Mouse (Mus musculus): Measurements from ENCODE around the gene Fabp1.

Fabp1 gene

GRCm38 (mm10) chr6:71197636-71198535 is 1.7 kb upstream of the Fabp1 start:
- CTCF ChIA-PET: interaction anchor here in 2 of 4 experiments (0.6 to 1.2 kb wide), 2 partner anchors 38 to 1039 kb away, joined by 3 to 8 read pairs; no protein-coding TSS in a partner anchor
- POLR2A ChIA-PET: interaction anchor here in 3 of 4 experiments (0.6 to 2.0 kb wide), 12 partner anchors 13 to 624 kb away, joined by 3 to 10 read pairs (median 3); partner anchors contain the start of genes Krcc1 (in 3 of the 3) and Chmp3 (in 1 of the 3)

GRCm38 (mm10) chr6:71201925-71202324 is 2.3 kb downstream of the Fabp1 start:
- ChIA-PET POLR2A (interaction anchor here in 2 of 4 experiments (0.5 to 1.0 kb wide), 3 partner anchors 26 to 1000 kb away, joined by 3 to 5 read pairs (median 5); partner anchors contain the start of gene Immt (in 1 of the 2)), CTCF (interaction anchor here in 1 of 4 experiments (0.8 kb wide), 1 partner anchor 59 kb away, joined by 3 read pairs; no protein-coding TSS in a partner anchor)

GRCm38 (mm10) chr6:71203674-71204073 is 4.0 kb downstream of the Fabp1 start:
- POLR2A ChIA-PET: no interaction called here
- CTCF ChIA-PET: no interaction called here

- ChIA-PET POLR2A (no interaction called here), CTCF (no interaction called here)
These were observed 4.5 kb downstream of the Fabp1 start for GRCm38 (mm10) chr6:71204166-71204565.

GRCm38 (mm10) chr6:71208691-71209090 is 9.1 kb downstream of the Fabp1 start:
- CTCF ChIA-PET: no interaction called here

GRCm38 (mm10) chr6:71211917-71212316 is 12.3 kb downstream of the Fabp1 start:
- POLR2A ChIA-PET: interaction anchor here in 3 of 4 experiments (0.5 to 1.1 kb wide), 4 partner anchors 24 to 59 kb away, joined by 4 to 8 read pairs (median 4); no protein-coding TSS in a partner anchor

More at GRCm38 (mm10) chr6:71208691-71209090, 9.1 kb downstream of the Fabp1 start:
- POLR2A ChIA-PET: interaction anchor here in 2 of 4 experiments (0.6 to 1.6 kb wide), 2 partner anchors 19 to 228 kb away, joined by 4 read pairs; no protein-coding TSS in a partner anchor

GRCm38 (mm10) chr6:71212471-71212870 is 12.8 kb downstream of the Fabp1 start:
- ChIA-PET POLR2A (interaction anchor here in 3 of 4 experiments (0.5 to 1.1 kb wide), 5 partner anchors 24 to 328 kb away, joined by 3 to 8 read pairs (median 4); no protein-coding TSS in a partner anchor), CTCF (no interaction called here)

More at GRCm38 (mm10) chr6:71211917-71212316, 12.3 kb downstream of the Fabp1 start:
- CTCF ChIA-PET: no interaction called here

GRCm38 (mm10) chr6:71221501-71221900 is 21.9 kb downstream of the Fabp1 start:
- CTCF ChIA-PET: no interaction called here
- POLR2A ChIA-PET: interaction anchor here in 2 of 4 experiments (1.4 to 1.5 kb wide), 2 partner anchors 13 to 50 kb away, joined by 3 read pairs; partner anchors contain the start of gene Krcc1 (in 1 of the 2)

- CTCF ChIA-PET: interaction anchor here in 1 of 4 experiments (0.5 kb wide), 1 partner anchor 104 kb away, joined by 7 read pairs; no protein-coding TSS in a partner anchor
- POLR2A ChIA-PET: interaction anchor here in 2 of 4 experiments (0.9 to 1.5 kb wide), 2 partner anchors 10 to 48 kb away, joined by 3 to 6 read pairs; no protein-coding TSS in a partner anchor
These were observed 24.7 kb downstream of the Fabp1 start for GRCm38 (mm10) chr6:71224184-71224943.

- POLR2A ChIA-PET: interaction anchor here in 3 of 4 experiments (0.9 to 1.8 kb wide), 7 partner anchors 18 to 214 kb away, joined by 3 to 5 read pairs (median 3); partner anchors contain the start of gene Krcc1 (in 1 of the 3)
- CTCF ChIA-PET: interaction anchor here in 1 of 4 experiments (0.6 kb wide), 1 partner anchor 621 kb away, joined by 5 read pairs; no protein-coding TSS in a partner anchor
These were observed 26.9 kb downstream of the Fabp1 start for GRCm38 (mm10) chr6:71226544-71226943.

- POLR2A ChIA-PET: interaction anchor here in 3 of 4 experiments (0.6 to 1.8 kb wide), 14 partner anchors 9 to 1675 kb away, joined by 3 to 8 read pairs (median 3); partner anchors contain the start of genes Kdm3a (in 1 of the 3) and Krcc1 (in 1 of the 3)
- CTCF ChIA-PET: interaction anchor here in 2 of 4 experiments (0.5 to 0.6 kb wide), 2 partner anchors 111 to 621 kb away, joined by 3 to 5 read pairs; no protein-coding TSS in a partner anchor
These were observed 27.6 kb downstream of the Fabp1 start for GRCm38 (mm10) chr6:71227157-71227770.

- POLR2A ChIA-PET: interaction anchor here in 3 of 4 experiments (0.6 to 1.6 kb wide), 7 partner anchors 14 to 468 kb away, joined by 3 to 4 read pairs (median 4); no protein-coding TSS in a partner anchor
- CTCF ChIA-PET: interaction anchor here in 2 of 4 experiments (0.6 to 1.1 kb wide), 2 partner anchors 11 to 37 kb away, joined by 3 to 8 read pairs; no protein-coding TSS in a partner anchor
These were observed 35.5 kb downstream of the Fabp1 start for GRCm38 (mm10) chr6:71235121-71235520.

GRCm38 (mm10) chr6:71235944-71236343 is 36.3 kb downstream of the Fabp1 start:
- ChIA-PET CTCF (interaction anchor here in 2 of 4 experiments (0.6 to 1.1 kb wide), 2 partner anchors 11 to 38 kb away, joined by 3 to 8 read pairs; no protein-coding TSS in a partner anchor), POLR2A (interaction anchor here in 3 of 4 experiments (0.6 to 1.7 kb wide), 11 partner anchors 9 to 328 kb away, joined by 3 to 10 read pairs (median 4); partner anchors contain the start of gene Krcc1 (in 2 of the 3))

- ChIA-PET POLR2A (interaction anchor here in 3 of 4 experiments (0.6 to 1.7 kb wide), 9 partner anchors 9 to 80 kb away, joined by 3 to 10 read pairs (median 4); partner anchors contain the start of gene Krcc1 (in 2 of the 3)), CTCF (interaction anchor here in 1 of 4 experiments (0.6 to 0.7 kb wide), 2 partner anchors 12 to 515 kb away, joined by 3 read pairs; no protein-coding TSS in a partner anchor)
These were observed 36.9 kb downstream of the Fabp1 start for GRCm38 (mm10) chr6:71236506-71236905.

- ChIA-PET POLR2A (interaction anchor here in 2 of 4 experiments (0.7 to 1.7 kb wide), 4 partner anchors 10 to 471 kb away, joined by 3 to 6 read pairs (median 4); partner anchors contain the start of gene Krcc1 (in 1 of the 2)), CTCF (interaction anchor here in 1 of 4 experiments (0.6 to 0.7 kb wide), 2 partner anchors 12 to 514 kb away, joined by 3 read pairs; no protein-coding TSS in a partner anchor)
These were observed 37.4 kb downstream of the Fabp1 start for GRCm38 (mm10) chr6:71237031-71237431.

- ChIA-PET CTCF (interaction anchor here in 3 of 4 experiments (0.6 to 1.6 kb wide), 3 partner anchors 60 to 96 kb away, joined by 3 to 4 read pairs (median 3); no protein-coding TSS in a partner anchor), POLR2A (interaction anchor here in 3 of 4 experiments (0.5 to 2.0 kb wide), 11 partner anchors 9 to 409 kb away, joined by 3 to 5 read pairs (median 3); partner anchors contain the start of gene Krcc1 (in 1 of the 3))
These were observed 39.6 kb downstream of the Fabp1 start for GRCm38 (mm10) chr6:71239069-71239750.

Data from embryonic stem cell, embryonic (primary cell).